Mouse (Mus musculus) T-cell, adult 2 months (primary cell): Measurements from ENCODE around the gene Ttc25.
A peak's percentile ranks its signal among the peaks of the same experiment; 100 is the strongest.
"Not testable (repeated sequence)": the region's sequence is repeated elsewhere in the genome, so short reads cannot be mapped to it uniquely, and the experiment has no call there.

Source experiments
- DNase-seq: peaks from one replicate; pipeline ENCODE4 v3.0.0; 2022; ENCODE audit warnings: low spot score

The Ttc25 gene

DNA sequence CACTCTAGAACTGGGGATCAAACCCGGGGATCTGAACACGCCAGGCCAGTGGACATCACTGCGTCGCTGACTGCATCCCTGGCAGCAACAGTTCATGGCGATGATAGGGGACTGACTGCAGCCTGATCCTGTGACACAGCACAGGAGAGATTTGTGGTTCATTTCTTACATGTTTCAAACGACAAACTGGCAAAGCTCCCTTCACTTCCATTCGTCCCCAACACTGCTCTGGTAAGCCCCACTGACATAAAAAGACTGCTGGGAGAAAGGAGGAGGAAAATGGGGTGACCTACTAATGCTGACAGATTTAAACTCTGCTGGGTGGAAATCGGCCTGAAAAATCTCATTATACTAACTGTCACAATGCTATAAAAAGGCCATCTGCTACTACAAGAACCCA is 58.4 kb downstream of the Ttc25 start:
- DNase-seq: no peak

DNA sequence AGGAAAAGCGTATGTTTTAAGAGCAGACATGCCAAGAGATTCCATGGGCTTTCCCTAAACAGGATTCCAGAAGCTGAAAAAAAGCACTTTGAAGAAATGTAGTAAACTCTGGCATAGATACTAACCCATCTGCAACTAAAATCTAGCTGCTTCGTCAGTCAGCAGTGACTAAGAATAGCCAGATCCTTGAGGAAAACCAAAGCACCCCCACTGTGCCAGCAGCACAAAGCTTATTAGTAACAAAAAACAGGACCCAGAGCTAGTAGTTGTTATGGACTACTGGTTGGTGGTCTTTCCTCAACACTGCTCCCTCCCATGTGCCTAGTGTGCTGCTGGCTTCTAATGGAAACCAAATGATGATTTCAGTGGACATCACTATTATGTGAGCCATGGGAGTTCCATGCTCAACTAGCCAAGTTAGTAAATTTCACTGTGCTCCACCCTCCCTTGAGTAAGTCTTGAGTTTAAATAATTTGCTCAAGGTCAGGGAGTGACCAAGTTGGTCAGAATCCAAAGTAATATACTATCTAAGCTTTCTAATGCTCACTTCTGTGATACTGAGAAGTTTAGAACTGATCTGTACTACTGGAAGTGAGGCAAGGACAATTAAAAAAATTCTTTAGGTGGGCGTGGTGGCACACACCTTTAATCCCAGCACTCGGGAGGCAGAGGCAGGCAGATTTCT is 59.1 kb downstream of the Ttc25 start:
- no peak for DNase-seq

DNA sequence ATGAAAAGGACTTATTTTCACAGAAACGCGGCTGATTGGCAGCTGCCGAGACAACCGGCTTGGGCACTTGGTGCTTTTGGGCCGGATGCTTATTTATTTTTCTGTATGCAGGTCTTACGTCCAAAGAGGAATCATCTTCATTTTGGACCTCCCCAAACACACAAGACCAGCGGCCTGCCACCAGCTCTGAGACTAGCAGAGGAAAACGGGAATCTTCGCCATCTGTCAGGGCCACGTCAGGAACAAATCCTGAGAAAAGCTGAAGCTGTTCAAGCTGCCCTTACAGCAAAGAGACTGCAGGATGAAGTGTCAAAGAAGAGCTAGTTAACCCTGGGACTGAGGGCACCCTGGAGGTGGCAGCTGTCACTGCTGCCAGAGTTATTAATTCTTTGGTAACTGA is 60.0 kb downstream of the Ttc25 start:
- DNase-seq: no peak

DNA sequence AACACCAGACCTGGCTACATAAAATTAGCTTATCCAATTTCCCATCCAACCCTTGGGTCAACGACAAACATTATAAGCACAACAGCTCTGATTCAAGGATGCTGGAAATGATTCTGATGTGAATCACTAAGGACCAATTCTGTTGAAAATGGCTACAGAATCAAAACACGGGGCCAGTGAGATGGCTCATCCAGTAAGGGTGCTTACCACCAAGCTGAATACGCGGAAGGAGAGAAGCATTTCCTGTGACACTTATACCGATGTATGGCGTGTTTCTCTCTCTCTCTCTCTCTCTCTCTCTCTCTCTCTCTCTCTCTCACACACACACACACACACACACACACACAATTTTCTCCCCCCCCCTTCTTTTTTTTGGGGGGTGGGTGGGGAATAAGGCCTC is 61.7 kb downstream of the Ttc25 start:
- no peak for DNase-seq

DNA sequence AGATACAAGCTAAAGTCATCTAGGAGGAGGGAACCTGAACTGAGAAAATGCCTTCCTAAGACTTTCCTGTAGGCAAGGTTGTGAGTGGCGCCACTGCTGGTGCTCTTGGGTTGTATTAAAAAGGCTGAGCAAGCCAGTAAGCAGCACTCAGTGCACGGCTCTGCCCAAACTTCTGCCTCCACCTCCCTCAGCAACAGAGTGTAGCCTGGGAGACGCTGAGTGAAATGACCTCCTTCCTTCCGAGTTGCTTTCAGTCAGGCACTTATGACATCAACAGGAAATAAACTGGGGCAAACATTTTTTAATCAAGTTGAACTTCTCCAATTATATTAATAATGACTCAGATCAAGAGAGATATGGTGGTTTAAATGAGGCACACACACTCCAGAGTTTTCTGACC is 63.4 kb downstream of the Ttc25 start:
- peak; percentile 45 for DNase-seq

DNA sequence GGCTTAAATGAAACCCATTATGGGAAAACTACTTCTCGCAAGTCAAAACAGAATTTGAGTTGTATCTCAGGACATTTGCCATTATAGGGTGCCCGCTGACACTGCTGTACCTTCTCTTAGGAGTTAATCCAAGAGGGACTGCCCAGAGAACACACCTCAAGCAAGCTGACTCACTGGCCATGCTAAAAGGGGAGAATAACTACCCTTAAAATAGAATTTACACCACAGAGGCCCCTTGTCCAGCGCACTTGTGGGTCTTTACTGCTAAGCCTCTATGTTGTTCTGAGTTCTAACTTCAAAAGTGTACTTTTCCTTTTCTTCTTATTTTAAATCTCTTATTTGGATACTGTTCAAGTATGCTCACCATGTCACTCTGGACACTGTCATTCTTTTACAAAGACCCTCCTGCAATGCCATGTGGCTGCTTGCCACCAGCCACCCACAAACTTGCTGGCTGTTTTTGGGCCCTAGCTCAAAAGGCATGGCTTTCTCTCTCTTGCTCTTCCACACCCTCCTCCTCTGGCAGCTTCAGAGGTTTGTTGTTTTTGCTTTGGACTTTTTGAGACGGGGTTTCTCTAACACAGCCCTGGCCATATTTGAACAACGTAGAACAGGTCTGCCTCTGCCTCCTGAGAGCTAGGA is 64.1 kb downstream of the Ttc25 start:
- DNase-seq: no peak

DNA sequence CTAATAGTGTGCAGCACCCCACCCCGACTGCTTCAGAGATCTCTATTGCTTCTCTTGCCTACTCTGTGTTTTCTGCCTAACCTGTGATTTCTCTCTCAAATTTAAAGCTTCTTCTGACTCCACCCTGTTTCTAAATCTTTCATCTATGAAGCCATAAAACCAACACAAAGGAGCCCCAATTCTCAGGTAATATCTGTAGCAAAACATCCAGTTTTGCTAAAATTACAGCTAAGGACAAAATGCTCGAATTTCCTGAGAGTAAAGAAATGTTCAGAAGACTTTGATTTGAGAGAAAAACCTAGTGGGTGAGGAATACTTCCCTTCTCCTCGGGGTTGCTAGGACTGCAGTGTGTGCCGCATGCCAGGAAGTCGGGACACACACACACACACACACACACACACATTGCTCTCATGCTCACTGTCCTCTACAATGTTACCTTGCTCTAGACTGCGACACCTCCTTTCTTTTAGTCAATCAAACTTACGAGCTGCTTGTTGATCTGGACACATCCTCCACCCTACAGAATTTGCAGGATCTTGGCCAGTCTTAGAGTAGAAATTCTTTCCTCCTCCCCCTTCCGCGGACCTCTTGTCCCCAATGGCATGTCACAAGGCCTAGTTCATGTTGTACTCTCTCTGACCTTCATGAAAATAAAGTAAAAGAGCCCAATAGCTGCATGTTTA is 64.7 kb downstream of the Ttc25 start:
- peak; percentile 62 for DNase-seq

DNA sequence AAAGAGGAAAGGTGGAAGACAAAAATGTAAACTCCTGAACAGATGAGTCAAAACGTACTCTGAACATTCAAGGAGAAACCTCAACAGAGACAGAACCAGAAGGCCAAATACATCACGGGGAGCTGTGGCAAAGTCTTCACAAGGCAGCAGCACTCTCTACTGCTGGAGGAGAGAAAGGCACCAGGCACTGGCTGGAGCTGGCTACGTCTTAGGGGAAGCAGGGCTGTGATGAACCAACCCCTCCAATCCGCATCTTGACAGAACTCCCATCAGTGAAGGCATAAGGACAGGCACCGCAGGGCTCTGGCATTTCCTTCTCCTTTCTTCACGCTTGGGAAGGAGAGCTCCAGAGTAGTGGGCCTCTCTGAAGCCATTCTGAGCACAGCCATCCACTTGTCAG is 66.2 kb downstream of the Ttc25 start:
- DNase-seq: peak; percentile 39

DNA sequence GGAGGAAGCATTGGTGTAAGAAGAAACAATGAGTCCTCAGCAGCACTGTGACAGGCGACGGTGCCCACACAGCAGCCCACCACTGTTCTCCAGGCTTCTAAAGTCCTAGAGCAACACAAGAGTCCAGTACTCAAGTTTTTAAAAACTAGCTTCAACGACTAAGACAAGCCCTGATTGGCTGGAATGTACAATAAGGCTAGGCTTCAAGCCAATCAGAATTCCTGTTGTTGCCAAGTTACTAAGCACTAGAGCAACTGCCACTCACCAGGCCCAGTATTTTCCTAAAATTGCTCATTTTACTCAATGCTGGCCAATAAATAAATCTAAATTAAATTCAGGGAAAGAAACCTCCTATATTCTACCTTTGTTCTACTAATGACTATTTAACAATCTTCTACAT is 67.8 kb downstream of the Ttc25 start:
- DNase-seq: no peak

DNA sequence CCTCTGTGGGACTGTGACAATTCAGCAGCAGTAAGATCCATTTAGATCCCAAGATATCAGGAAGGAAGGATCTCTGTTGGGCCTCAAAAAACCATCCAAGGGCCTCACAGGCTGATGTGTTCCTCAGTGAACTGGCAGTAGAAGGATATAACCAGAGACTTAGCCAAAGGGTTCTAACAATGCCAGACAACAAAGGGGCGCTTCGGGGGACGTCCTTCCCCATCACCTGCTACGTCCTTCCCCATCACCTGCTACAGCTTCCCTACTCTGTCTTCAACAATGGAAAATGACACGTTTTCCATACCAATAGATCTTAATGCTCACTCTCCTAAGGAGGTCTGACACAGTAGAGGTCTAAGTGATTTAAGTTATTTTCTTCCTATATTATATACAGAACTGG is 70.9 kb downstream of the Ttc25 start:
- DNase-seq: no peak

DNA sequence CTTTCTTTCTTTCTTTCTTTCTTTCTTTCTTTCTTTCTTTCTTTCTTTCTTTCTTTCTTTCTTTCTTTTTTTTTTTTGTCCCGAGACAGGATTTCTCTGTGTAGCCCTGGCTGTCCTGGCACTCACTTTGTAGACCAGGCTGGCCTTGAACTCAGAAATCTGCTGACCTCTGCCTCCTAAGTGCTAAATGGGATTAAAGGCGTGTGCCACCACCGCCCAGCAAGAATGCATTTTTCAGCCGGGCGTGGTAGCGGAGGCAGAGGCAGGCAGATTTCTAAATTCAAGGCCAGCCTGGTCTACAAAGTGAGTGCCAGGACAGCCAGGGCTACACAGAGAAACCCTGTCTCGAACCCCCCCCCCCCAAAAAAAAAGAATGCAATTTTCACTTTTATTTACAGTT is 71.4 kb downstream of the Ttc25 start:
- not testable (repeated sequence) for DNase-seq

DNA sequence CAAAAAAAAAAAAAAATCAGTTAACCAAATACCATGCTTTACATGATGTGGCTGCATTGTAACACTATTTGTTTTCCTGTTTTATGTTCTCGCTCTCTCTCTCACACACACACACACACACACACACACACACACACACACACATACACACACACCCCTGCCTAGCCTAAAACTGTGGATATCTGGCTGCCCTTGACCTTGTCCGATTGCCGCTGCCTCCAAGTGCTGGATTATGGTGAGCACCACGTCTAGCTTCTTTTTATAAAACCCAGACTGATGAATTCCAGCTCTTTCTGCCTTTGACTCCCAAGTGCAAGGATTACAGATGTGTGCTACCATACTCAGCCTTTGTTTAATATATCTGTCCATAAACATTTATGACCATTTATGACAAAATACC is 72.1 kb downstream of the Ttc25 start:
- no peak for DNase-seq

DNA sequence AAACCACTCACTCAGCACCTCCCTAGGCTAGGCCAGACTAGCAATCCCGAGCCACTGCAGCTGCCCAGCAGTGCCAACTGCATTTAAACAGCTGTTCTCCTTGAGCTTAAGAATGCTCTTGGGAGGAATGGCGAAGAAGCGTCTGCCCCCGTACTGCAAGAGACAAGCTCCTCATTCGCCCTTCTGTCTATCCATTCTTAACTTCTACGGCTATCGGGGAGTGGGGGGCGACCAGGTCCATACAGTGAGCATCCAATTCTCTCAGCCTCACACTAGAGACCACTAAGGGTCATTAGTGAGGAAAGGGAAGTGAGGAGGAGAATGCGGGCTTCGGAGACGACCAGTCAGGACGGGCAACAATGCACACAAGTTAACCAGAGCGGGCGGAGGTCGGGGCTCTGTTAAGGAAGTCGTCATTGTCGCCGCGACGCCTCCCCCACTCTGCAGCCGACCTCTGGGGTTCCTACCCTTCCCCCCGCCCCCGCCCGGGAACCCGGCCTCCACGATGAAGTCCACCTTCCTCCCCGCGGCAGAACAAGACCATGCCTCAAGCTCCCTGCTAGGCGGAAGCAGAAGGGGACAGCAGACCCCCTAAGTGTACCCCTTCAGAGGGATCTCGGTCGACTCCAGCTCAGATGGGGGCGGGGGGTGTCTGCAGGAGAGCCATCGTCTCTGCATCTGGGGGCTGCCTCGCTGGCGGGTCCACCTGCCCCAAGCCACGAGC is 73.5 kb downstream of the Ttc25 start, which contains the start of gene Nkiras2:
Nkiras2 (plus strand) TSS at position 484 of the 724 bp plus-strand sequence.
- peak; percentile 74 for DNase-seq

DNA sequence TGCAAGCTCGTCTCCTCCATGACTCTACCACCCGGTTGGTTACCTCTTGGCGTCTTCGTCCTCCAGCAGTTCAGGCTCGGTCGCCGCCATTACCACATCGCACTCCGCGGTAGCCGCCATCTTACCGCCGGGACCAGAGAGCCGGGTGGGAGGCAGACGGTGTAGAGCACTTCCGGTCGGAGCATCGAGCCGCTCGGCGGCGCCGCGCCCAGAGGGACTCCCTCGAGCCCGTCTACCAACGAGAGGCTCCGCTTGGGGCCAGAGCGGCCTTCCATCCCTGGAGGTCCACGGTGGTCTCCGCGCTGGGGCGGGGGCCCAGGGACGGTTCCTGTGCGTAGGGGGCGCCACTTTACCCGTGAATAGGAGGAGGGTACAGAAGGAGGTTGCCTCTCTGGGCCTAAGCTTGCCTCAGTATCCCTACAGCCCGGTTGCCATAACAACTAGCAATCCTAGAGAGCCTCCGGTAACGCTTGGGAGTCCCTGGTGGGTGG is 74.1 kb downstream of the Ttc25 start:
- peak; percentile 93 for DNase-seq

DNA sequence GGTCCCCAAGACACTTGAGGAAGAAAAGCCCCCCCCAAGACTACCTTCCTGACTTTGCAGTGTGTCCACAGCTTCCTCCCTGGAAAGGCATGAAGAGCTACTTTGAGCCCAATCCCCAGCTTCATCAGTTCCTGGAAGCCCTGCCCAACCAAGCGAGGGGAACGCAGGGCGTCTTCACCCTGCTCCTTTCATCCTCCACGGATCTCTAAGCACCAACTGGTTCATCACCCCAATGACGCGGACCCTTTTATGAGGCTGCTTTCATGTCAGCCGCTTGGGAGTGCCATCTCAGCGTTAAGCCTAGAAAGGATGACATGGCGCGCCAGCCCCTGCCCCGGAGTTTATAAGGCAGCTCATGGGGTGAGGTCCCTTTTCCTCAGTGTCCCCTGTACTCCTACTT is 74.6 kb downstream of the Ttc25 start, which contains the start of gene Dnajc7:
Dnajc7 (minus strand) TSS at position 187 of the 400 bp plus-strand sequence.
- DNase-seq: peak; percentile 83
